Mouse (Mus musculus): ENCODE data around the gene D17Wsu92e. TPM values are rescaled to one million over a fixed set of nuclear protein-coding genes. Genes with fewer than 3 reads are reported as not detected.

Gene D17Wsu92e
- polyA plus RNA-seq, 2 experiments = 10.7 to 24.2 TPM

DNA sequence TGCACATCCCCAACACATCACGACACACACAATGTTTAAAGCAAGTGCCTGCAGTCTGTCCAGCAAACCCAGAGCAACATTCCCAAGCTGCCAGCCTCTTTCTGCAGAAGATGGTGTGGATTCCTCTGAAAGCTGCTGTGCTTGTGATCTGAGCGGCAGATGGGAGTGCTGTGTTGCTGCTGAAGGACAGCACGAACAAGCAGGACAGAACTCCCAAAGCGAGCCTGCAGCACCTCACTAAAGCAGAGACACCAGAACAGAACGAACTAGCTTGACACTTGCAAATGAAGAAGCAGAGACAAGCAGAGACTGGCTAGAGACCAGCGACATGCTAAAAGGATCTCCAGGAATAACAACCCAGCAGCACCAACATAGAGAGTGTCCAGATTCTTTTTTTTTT, 48.8 kb downstream of the D17Wsu92e start:
- Histone ChIP-seq H3K36me3 (replicated peaks; ENCODE audit: control insufficient read depth, insufficient read depth, low read depth) (peaks cover 7% of the 10 kb centered on the region), H3K9ac (replicated peaks) (no peak overlapping the region), H3K27me3 (ENCODE audit: control insufficient read depth, insufficient read depth, low read length) (no peaks in the 10 kb centered on the region), H3K27ac (no peak overlapping the region), H3K4me1 (replicated peaks; ENCODE audit: control insufficient read depth in 2 of 2, insufficient read depth in 2 of 2, low read length in 1 of 2) (peaks cover 3 to 5% of the 10 kb centered on the region in 2 experiments), H3K4me2 (ENCODE audit: low read depth) (no peak overlapping the region), H3K4me3 (ENCODE audit: insufficient read depth in 1 of 2, low read depth in 2 of 2, low read length in 2 of 2) (no peak overlapping the region), H3K9me3 (ENCODE audit: control insufficient read depth, low read length) (no peaks in the 10 kb centered on the region)
- DNase-seq (ENCODE audit: low read depth in 3 of 3, low spot score in 3 of 3) (no peak), ATAC-seq (ENCODE audit: insufficient read depth) (no peak)
- TF ChIP-seq CTCF (IDR thresholded peaks at IDR 0.05; ENCODE audit: low read depth) = no peak
- TF ChIP-seq EP300 (IDR thresholded peaks at IDR 0.05; ENCODE audit: low read depth) = no peak
- 83% methylated on average over 6 of the region's 6 CpGs for WGBS (ENCODE audit: insufficient replicate concordance)

DNA sequence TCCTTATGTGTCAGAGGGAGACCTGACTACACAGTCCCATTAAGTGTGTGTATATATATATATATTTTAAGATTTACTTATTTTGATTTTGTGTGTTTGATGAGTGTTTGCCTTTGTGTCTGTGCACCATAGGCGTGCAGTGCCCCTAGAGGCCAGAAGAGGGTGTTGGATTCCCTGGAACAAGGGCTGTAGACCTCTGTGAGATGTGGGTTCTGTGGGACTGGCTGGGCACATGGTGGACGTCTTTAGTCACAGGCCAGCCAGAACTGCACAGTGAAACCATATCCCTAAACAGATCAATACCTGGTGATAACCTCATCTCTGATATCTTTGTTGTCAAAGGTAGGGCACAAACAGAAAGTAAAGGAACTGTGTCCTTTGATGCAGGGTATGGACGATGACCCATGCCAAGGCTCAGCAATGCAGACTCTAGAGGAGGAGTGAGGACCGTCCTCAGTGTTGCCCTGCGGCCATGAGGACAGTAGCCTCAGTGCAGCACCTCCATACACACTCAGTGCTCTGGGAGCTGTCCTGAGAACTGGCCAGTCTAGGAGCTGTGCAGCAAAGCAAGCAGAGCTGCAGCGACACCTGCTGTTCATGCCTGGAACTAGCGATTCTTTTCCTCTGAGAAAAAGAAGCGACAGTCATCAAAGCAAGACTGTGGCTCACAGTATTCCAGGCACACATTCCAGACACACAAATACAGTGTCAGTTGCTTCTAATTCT, 51.5 kb downstream of the D17Wsu92e start:
- H3K27me3 ChIP-seq (ENCODE audit: control insufficient read depth, insufficient read depth, low read length) = no peaks in the 10 kb centered on the region
- H3K4me3 ChIP-seq (ENCODE audit: insufficient read depth in 1 of 2, low read depth in 2 of 2, low read length in 2 of 2) = no peak overlapping the region
- H3K4me2 ChIP-seq (ENCODE audit: low read depth) = no peak overlapping the region
- no peak overlapping the region for H3K9ac ChIP-seq (replicated peaks)
- H3K36me3 ChIP-seq (replicated peaks; ENCODE audit: control insufficient read depth, insufficient read depth, low read depth) = peaks cover 23% of the 10 kb centered on the region
- peak in 1 of 3 experiments; percentile 37 for DNase-seq (ENCODE audit: low read depth in 3 of 3, low spot score in 3 of 3)
- 56% methylated on average over 8 of the region's 8 CpGs for WGBS (ENCODE audit: insufficient replicate concordance)
- H3K9me3 ChIP-seq (ENCODE audit: control insufficient read depth, low read length) = peaks cover 5% of the 10 kb centered on the region
- peak; percentile 58; the same call in 1 of the 2 replicates for ATAC-seq (ENCODE audit: insufficient read depth)
- TF ChIP-seq CTCF (IDR thresholded peaks at IDR 0.05; ENCODE audit: low read depth) = peak; percentile 95
- TF ChIP-seq EP300 (IDR thresholded peaks at IDR 0.05; ENCODE audit: low read depth) = no peak
- 0 out of 4 replicates have a peak, but pooled peaks cover 0 to 2% of the 10 kb centered on the region in 2 experiments for H3K4me1 ChIP-seq (replicated peaks; ENCODE audit: control insufficient read depth in 2 of 2, insufficient read depth in 2 of 2, low read length in 1 of 2)
- no peak overlapping the region for H3K27ac ChIP-seq

DNA sequence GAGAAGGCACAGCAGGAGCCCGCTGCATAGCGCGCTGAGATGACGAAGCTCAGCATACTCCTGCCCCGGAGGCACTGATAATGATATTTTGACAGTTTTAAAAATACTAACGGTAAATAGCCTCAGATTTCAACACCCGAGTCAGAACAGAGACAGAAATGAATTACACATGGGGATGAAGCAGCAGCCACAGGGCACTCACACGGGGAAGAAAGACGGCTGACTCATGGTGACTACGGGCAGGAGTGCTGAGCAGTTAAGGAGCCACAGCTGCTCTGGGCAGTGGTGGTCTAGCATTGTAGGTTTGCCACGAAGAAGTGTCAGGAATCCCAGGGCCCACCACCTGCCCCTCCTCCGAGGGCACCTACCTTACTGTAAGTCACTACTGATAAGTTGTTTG, 52.9 kb downstream of the D17Wsu92e start:
- Histone ChIP-seq H3K4me3 (ENCODE audit: insufficient read depth in 1 of 2, low read depth in 2 of 2, low read length in 2 of 2) (no peak overlapping the region), H3K27ac (no peak overlapping the region), H3K4me2 (ENCODE audit: low read depth) (no peak overlapping the region), H3K9ac (replicated peaks) (no peak overlapping the region), H3K27me3 (ENCODE audit: control insufficient read depth, insufficient read depth, low read length) (no peaks in the 10 kb centered on the region), H3K9me3 (ENCODE audit: control insufficient read depth, low read length) (peaks cover 5% of the 10 kb centered on the region), H3K4me1 (replicated peaks; ENCODE audit: control insufficient read depth in 2 of 2, insufficient read depth in 2 of 2, low read length in 1 of 2) (no peaks in the 10 kb centered on the region), H3K36me3 (replicated peaks; ENCODE audit: control insufficient read depth, insufficient read depth, low read depth) (peaks cover 23% of the 10 kb centered on the region)
- ATAC-seq (ENCODE audit: insufficient read depth) (no peak), DNase-seq (ENCODE audit: low read depth in 3 of 3, low spot score in 3 of 3) (no peak)
- WGBS (ENCODE audit: insufficient replicate concordance) = 60% methylated on average over 12 of the region's 12 CpGs
- TF ChIP-seq EP300 (IDR thresholded peaks at IDR 0.05; ENCODE audit: low read depth) = no peak
- no peak for TF ChIP-seq CTCF (IDR thresholded peaks at IDR 0.05; ENCODE audit: low read depth)

DNA sequence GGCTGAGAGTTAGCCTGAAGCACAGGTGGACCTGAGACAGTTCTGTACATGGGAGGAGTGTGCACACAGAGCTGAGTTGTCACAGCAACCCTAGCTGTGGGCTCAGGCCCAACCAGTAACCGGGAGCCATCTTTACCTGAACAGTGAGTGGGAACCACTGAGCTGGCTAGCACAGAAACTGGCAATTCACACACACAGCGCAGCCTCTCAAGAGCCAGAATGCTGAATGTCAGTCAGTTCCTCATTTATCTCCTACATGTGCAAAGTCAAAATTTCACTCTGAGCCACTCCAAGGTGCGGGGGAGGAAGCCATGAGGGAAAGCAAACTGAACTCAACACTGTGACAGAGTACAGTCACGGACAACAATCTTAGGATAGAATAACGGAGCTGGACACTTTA, 53.3 kb downstream of the D17Wsu92e start:
- Histone ChIP-seq H3K9ac (replicated peaks) (no peak overlapping the region), H3K4me2 (ENCODE audit: low read depth) (no peak overlapping the region), H3K9me3 (ENCODE audit: control insufficient read depth, low read length) (peaks cover 5% of the 10 kb centered on the region), H3K4me3 (ENCODE audit: insufficient read depth in 1 of 2, low read depth in 2 of 2, low read length in 2 of 2) (no peak overlapping the region), H3K36me3 (replicated peaks; ENCODE audit: control insufficient read depth, insufficient read depth, low read depth) (peaks cover 23% of the 10 kb centered on the region), H3K27me3 (ENCODE audit: control insufficient read depth, insufficient read depth, low read length) (no peaks in the 10 kb centered on the region), H3K4me1 (replicated peaks; ENCODE audit: control insufficient read depth in 2 of 2, insufficient read depth in 2 of 2, low read length in 1 of 2) (no peaks in the 10 kb centered on the region), H3K27ac (no peak overlapping the region)
- TF ChIP-seq EP300 (IDR thresholded peaks at IDR 0.05; ENCODE audit: low read depth) (no peak), CTCF (IDR thresholded peaks at IDR 0.05; ENCODE audit: low read depth) (no peak)
- ATAC-seq (ENCODE audit: insufficient read depth) (no peak), DNase-seq (ENCODE audit: low read depth in 3 of 3, low spot score in 3 of 3) (no peak)
- 67% methylated on average over 5 of the region's 5 CpGs for WGBS (ENCODE audit: insufficient replicate concordance)

DNA sequence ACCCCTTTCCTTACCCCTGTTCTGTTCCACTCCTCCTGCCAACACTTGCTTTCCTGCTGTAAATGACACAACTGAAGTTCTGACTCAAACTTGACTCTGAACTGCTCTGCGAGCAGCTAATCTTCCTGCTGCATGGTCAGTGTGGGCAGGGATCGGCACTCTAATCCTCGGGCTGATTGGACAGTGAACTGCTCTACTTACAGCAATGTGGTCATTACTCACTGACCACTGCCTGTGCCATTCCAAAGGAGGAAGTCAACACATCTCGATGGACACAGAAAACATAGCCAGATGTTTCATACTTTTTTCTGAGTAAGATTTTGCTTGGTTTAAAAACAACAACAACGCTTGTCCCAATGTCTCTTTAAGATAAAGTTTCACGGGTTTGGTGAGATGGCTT, 55.4 kb downstream of the D17Wsu92e start:
- H3K27me3 ChIP-seq (ENCODE audit: control insufficient read depth, insufficient read depth, low read length) = no peaks in the 10 kb centered on the region
- DNase-seq (ENCODE audit: low read depth in 3 of 3, low spot score in 3 of 3) (no peak), ATAC-seq (ENCODE audit: insufficient read depth) (no peak)
- 87% methylated on average over 6 of the region's 6 CpGs for WGBS (ENCODE audit: insufficient replicate concordance)
- no peak overlapping the region for H3K9ac ChIP-seq (replicated peaks)
- no peak overlapping the region for H3K27ac ChIP-seq
- H3K9me3 ChIP-seq (ENCODE audit: control insufficient read depth, low read length) = peaks cover 5% of the 10 kb centered on the region
- no peak overlapping the region for H3K4me3 ChIP-seq (ENCODE audit: insufficient read depth in 1 of 2, low read depth in 2 of 2, low read length in 2 of 2)
- H3K4me2 ChIP-seq (ENCODE audit: low read depth) = no peak overlapping the region
- H3K36me3 ChIP-seq (replicated peaks; ENCODE audit: control insufficient read depth, insufficient read depth, low read depth) = peaks cover 20% of the 10 kb centered on the region
- TF ChIP-seq EP300 (IDR thresholded peaks at IDR 0.05; ENCODE audit: low read depth) (no peak), CTCF (IDR thresholded peaks at IDR 0.05; ENCODE audit: low read depth) (no peak)
- H3K4me1 ChIP-seq (replicated peaks; ENCODE audit: control insufficient read depth in 2 of 2, insufficient read depth in 2 of 2, low read length in 1 of 2) = no peaks in the 10 kb centered on the region

Data from liver, embryonic 14.5 days (tissue).